Mouse (Mus musculus) left cerebral cortex, postnatal 14 days (tissue): ENCODE data around the gene Adh1. TPM values are rescaled to one million over a fixed set of nuclear protein-coding genes. Genes with fewer than 3 reads are reported as not detected.
A peak's percentile ranks its signal among the peaks of the same experiment; 100 is the strongest.

Source experiments
- DNase-seq, 2 experiments: peaks; one replicate each; pipeline ENCODE4 v3.0.0; 2021 to 2022; ENCODE audit warnings: low spot score in 2 of 2, mixed read lengths in 1 of 2
- intact Hi-C: fragments of 180-260 bp; cut with DNase I; formaldehyde crosslinking; loops from one replicate; pipeline ENCODE4 v1.15.1; 2025
- total RNA-seq, 2 experiments: library from RNA; stranded (reverse); gene quantifications; 2 replicates each; pipeline ENCODE4 v1.2.3; 2021

The Adh1 gene
- total RNA-seq, 2 experiments from 2014 or later: 0.64 to 0.89 TPM

GRCm38 (mm10) chr3:138271297-138271696, 10.5 kb downstream of the Adh1 start:
- no peak for DNase-seq
- intact Hi-C loops: no loop called here

- intact Hi-C loops: no loop called here
- peak in 1 of 2 experiments; percentile 5 for DNase-seq
These were observed 12.3 kb downstream of the Adh1 start for GRCm38 (mm10) chr3:138273080-138273479.

GRCm38 (mm10) chr3:138275100-138275499, 14.3 kb downstream of the Adh1 start:
- intact Hi-C loops: no loop called here
- DNase-seq: no peak

GRCm38 (mm10) chr3:138282556-138282955, 21.8 kb downstream of the Adh1 start:
- DNase-seq: no peak
- intact Hi-C loops: no loop called here

GRCm38 (mm10) chr3:138283831-138284230, 23.0 kb downstream of the Adh1 start:
- DNase-seq: no peak
- intact Hi-C loops: no loop called here

- no peak for DNase-seq
- intact Hi-C loops: no loop called here
These were observed 25.2 kb downstream of the Adh1 start for GRCm38 (mm10) chr3:138285986-138286385.

GRCm38 (mm10) chr3:138287686-138288085, 26.9 kb downstream of the Adh1 start:
- intact Hi-C loops: no loop called here
- no peak for DNase-seq

- no peak for DNase-seq
- intact Hi-C loops: no loop called here
These were observed 29.9 kb downstream of the Adh1 start for GRCm38 (mm10) chr3:138290672-138291071.

- intact Hi-C loops: no loop called here
- DNase-seq: no peak
These were observed 30.8 kb downstream of the Adh1 start for GRCm38 (mm10) chr3:138291529-138292117.

- intact Hi-C loops: no loop called here
These were observed 32.6 kb downstream of the Adh1 start for GRCm38 (mm10) chr3:138293298-138293895.

GRCm38 (mm10) chr3:138300130-138300529, 39.3 kb downstream of the Adh1 start:
- no peak for DNase-seq
- intact Hi-C loops: no loop called here

More at GRCm38 (mm10) chr3:138293298-138293895, 32.6 kb downstream of the Adh1 start:
- no peak for DNase-seq

- no peak for DNase-seq
- intact Hi-C loops: no loop called here
These were observed 41.9 kb downstream of the Adh1 start for GRCm38 (mm10) chr3:138302676-138303075.

- intact Hi-C loops: no loop called here
- DNase-seq: no peak
These were observed 43.1 kb downstream of the Adh1 start for GRCm38 (mm10) chr3:138303771-138304488.

- intact Hi-C loops: no loop called here
- DNase-seq: no peak
These were observed 43.7 kb downstream of the Adh1 start for GRCm38 (mm10) chr3:138304489-138304871.

- intact Hi-C loops: no loop called here
- DNase-seq: peak in 1 of 2 experiments; percentile 3
These were observed 44.9 kb downstream of the Adh1 start for GRCm38 (mm10) chr3:138305486-138306289.

GRCm38 (mm10) chr3:138306290-138306683, 45.5 kb downstream of the Adh1 start:
- intact Hi-C loops: no loop called here
- DNase-seq: no peak

- DNase-seq: no peak
- intact Hi-C loops: no loop called here
These were observed 49.1 kb downstream of the Adh1 start for GRCm38 (mm10) chr3:138309910-138310309.

- intact Hi-C loops: no loop called here
- no peak for DNase-seq
These were observed 50.2 kb downstream of the Adh1 start for GRCm38 (mm10) chr3:138311015-138311414.

- DNase-seq: no peak
- intact Hi-C loops: no loop called here
These were observed 52.2 kb downstream of the Adh1 start, which contains the start of gene Adh6a for GRCm38 (mm10) chr3:138312965-138313364. Gene Adh6a (plus strand): TSS chr3:138313286.

- DNase-seq: no peak
- intact Hi-C loops: no loop called here
These were observed 56.2 kb downstream of the Adh1 start for GRCm38 (mm10) chr3:138316908-138317472.
